Mouse (Mus musculus): ENCODE results near the gene Nbl1.
A peak's percentile ranks its signal among the peaks of the same experiment; 100 is the strongest.

The Nbl1 gene

GRCm38 (mm10) chr4:139092356-139093195, at the start of gene Nbl1:
Gene Nbl1, minus strand, starts transcription at chr4:139092993.
- DNase-seq (ENCODE audit: low read depth), result peak; percentile 78

- DNase-seq (ENCODE audit: low read depth), result no peak
Measured at GRCm38 (mm10) chr4:139141785-139142184, 49.0 kb upstream of the Nbl1 start.

GRCm38 (mm10) chr4:139140267-139140666, 47.5 kb upstream of the Nbl1 start:
- no peak for DNase-seq (ENCODE audit: low read depth)

- DNase-seq (ENCODE audit: low read depth), result no peak
Measured at GRCm38 (mm10) chr4:139136011-139136410, 43.2 kb upstream of the Nbl1 start.

GRCm38 (mm10) chr4:139133109-139133508, 40.3 kb upstream of the Nbl1 start:
- no peak for DNase-seq (ENCODE audit: low read depth)

GRCm38 (mm10) chr4:139131858-139132672, 39.3 kb upstream of the Nbl1 start:
- no peak for DNase-seq (ENCODE audit: low read depth)

GRCm38 (mm10) chr4:139130701-139131549, 38.1 kb upstream of the Nbl1 start, which contains the start of gene Minos1:
Gene Minos1, minus strand, starts transcription at chr4:139131113.
- DNase-seq (ENCODE audit: low read depth), result peak; percentile 98

- DNase-seq (ENCODE audit: low read depth), result peak; percentile 56
Measured at GRCm38 (mm10) chr4:139129806-139130700, 37.3 kb upstream of the Nbl1 start.

GRCm38 (mm10) chr4:139126475-139126874, 33.7 kb upstream of the Nbl1 start:
- no peak for DNase-seq (ENCODE audit: low read depth)

GRCm38 (mm10) chr4:139124940-139125339, 32.1 kb upstream of the Nbl1 start:
- no peak for DNase-seq (ENCODE audit: low read depth)

GRCm38 (mm10) chr4:139122557-139122956, 29.8 kb upstream of the Nbl1 start:
- no peak for DNase-seq (ENCODE audit: low read depth)

GRCm38 (mm10) chr4:139120998-139121397, 28.2 kb upstream of the Nbl1 start:
- DNase-seq (ENCODE audit: low read depth), result no peak

- peak; percentile 47 for DNase-seq (ENCODE audit: low read depth)
Measured at GRCm38 (mm10) chr4:139120281-139120814, 27.6 kb upstream of the Nbl1 start.

- no peak for DNase-seq (ENCODE audit: low read depth)
Measured at GRCm38 (mm10) chr4:139116356-139117063, 23.7 kb upstream of the Nbl1 start.

GRCm38 (mm10) chr4:139115721-139116120, 22.9 kb upstream of the Nbl1 start:
- DNase-seq (ENCODE audit: low read depth), result no peak

- no peak for DNase-seq (ENCODE audit: low read depth)
Measured at GRCm38 (mm10) chr4:139112482-139112881, 19.7 kb upstream of the Nbl1 start.

- no peak for DNase-seq (ENCODE audit: low read depth)
Measured at GRCm38 (mm10) chr4:139111421-139111820, 18.6 kb upstream of the Nbl1 start.

- no peak for DNase-seq (ENCODE audit: low read depth)
Measured at GRCm38 (mm10) chr4:139110858-139111257, 18.1 kb upstream of the Nbl1 start.

GRCm38 (mm10) chr4:139105453-139105852, 12.7 kb upstream of the Nbl1 start:
- DNase-seq (ENCODE audit: low read depth), result peak; percentile 24

- DNase-seq (ENCODE audit: low read depth), result no peak
Measured at GRCm38 (mm10) chr4:139101546-139101945, 8.8 kb upstream of the Nbl1 start.

All from NIH3T3 (cell line).